Mouse (Mus musculus) retina, embryonic 14.5 days (tissue): Measurements from ENCODE around the gene Phf23.
"Not testable (repeated sequence)": the region's sequence is repeated elsewhere in the genome, so short reads cannot be mapped to it uniquely, and the experiment has no call there.

ENCODE experiments used
- DNase-seq: peaks from one replicate; pipeline ENCODE4 v3.0.0-alpha.2; 2015; ENCODE audit warnings: low spot score

Gene Phf23

GRCm38 (mm10) chr11:70000396-70000898, 4.9 kb downstream of the Phf23 start, which contains the start of gene Dvl2:
Gene Dvl2 (plus strand): TSS chr11:70000595.
- peak; percentile 92 for DNase-seq

DNA sequence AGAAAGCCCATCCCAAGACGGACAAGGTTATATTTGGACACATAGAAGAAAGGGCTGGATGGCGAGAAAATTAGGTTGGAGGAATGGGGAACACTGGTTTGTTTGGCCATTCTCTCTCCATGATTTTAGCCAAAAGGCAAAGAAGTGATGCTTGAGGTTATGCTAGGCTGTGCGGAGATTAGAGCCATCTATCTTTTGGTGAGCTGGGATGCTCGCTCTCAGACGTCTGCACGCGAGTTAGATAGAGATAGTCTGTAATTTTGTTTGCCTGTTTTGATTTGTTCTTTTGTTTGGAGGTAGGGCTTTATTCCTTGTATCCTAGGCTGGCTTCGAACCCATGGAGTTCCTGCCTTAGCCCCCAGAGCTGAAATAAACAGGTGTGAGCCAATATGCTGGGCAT, 5.6 kb downstream of the Phf23 start:
- no peak for DNase-seq

GRCm38 (mm10) chr11:70001865-70002264, 6.3 kb downstream of the Phf23 start:
- peak; percentile 69 for DNase-seq

- no peak for DNase-seq
Measured at GRCm38 (mm10) chr11:70002471-70002870, 6.9 kb downstream of the Phf23 start.

DNA sequence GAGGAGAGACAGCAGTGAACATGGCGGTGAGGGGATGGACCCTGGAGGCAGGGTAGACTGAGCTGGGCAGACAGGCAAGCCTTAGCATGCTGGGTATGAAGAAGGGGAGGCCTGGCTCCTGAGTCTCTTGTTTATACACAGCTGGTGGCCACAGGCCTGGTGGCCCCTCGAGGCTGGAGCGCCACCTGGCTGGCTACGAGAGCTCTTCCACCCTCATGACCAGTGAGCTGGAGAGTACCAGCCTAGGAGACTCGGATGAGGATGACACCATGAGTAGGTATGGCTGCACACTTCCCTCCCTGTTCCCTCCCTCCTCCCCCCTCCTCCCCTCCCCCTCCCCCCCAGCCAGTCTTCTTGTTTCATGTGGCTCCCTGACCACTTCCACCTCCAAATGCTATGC, 9.9 kb downstream of the Phf23 start:
- no peak for DNase-seq

DNA sequence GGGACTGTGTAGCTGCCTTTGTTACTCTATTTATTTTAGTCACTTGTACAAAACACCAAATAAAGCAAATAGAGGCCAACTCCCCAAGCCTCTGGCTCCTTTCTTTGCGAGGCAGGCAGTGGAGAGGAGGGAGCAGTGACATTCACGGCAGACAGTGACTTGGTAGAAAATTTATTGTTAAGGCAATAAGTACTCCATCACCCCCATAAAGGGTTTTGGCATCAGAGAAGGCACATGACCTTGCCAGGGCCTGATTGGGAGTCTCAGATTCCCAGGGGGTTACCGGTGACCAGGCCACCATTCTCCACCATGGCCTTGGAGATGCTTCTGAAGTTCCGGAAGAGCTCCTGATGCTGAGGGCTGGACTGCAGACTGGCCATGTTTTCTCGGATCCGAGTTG, 14.5 kb downstream of the Phf23 start:
- DNase-seq: no peak

DNA sequence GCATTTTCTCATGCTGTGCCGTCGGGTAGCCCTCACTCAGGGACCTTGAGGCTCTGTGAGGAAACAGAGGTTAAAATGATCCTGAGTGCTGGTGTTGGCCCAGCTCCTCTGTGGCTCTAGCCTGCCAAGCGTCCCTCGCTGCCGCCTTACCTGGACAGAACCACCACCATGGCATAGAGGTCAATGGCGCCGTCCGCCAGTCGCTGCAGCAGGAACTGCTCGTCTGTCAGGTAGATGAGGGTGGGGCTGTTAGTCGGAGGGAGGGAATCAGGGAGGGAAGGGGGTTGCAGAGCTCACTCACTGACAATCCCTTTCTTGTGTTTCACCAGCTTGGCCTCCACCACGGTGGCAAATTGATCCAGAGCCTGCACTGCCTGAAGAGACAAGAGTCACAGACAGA, 15.0 kb downstream of the Phf23 start:
- DNase-seq: no peak

- no peak for DNase-seq
Measured at GRCm38 (mm10) chr11:70010961-70011360, 15.4 kb downstream of the Phf23 start.

GRCm38 (mm10) chr11:70012931-70013330, 17.4 kb downstream of the Phf23 start:
- DNase-seq: no peak

DNA sequence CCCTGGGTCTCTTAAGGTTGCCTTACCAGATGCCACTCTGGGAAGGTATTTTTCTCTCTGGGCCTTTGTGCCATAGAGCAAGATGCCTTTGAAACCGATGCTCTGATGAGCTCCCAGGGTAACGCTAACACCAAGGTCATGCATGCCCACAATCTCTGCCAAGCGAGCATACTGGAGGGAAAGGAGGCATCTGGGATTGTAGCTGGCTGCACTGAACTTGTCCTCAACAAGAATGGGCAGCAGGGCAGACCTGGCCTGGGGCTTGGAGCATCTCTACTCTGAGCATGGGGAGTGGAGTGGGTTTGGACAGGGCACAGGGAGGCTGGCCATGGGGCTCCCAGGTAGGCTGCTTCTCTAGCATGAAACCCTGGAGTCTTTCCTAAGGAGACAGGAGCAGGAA, 17.8 kb downstream of the Phf23 start:
- no peak for DNase-seq

DNA sequence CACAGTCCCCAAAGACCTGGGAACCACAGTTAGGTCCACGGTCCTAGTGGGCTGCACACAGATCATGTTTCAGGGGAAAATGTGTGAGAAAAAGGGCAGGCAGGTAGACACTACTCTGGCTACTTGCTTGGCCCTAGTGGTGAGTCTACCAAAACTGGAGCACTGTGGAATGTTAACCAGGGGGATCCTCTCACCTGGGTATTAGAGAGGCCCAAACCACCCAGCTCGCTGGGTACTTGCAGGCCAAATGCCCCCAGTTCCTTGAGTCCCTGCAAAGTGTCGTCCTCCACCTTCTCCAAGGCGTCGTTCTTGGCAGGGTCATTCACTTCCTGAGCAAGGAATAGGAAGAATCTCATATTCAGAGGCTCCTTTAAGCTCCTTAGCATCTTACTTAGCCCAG, 18.5 kb downstream of the Phf23 start:
- no peak for DNase-seq

DNA sequence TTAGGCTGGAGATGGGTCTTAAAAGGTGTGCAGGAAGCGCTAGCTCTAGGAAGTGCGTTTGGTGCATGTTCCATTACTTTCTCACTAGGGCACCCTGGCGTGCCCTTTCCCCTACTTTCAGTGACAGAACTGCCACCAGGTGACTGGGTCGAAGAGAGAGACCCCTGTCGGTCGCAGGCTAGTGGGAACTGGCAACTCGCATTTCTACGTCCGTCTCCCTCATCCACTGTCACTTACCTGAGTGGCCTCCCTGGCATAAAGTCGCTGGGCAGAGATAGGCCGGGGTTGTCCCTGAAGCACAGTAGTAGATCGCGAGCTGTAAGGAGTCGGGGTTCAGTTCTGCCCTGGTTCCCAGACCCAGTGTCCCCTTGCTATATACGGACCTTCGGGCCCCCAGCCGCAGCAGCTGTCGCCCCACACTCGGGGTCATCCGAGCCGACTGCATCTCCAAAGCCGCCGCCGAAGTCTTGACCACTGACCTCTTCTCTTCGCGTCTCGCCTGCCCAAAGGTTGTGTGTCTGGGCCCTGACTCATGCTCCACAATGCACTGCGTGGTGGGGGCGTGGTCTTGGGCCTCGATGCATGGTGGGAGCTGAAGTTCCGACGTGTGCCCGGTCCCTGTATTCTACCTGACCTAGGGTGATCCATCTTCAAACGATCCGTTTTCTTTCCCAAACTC, 19.4 kb downstream of the Phf23 start, which contains the start of gene Acadvl:
Acadvl (minus strand) TSS at position 532 of the 679 bp plus-strand sequence.
- peak; percentile 86 for DNase-seq

DNA sequence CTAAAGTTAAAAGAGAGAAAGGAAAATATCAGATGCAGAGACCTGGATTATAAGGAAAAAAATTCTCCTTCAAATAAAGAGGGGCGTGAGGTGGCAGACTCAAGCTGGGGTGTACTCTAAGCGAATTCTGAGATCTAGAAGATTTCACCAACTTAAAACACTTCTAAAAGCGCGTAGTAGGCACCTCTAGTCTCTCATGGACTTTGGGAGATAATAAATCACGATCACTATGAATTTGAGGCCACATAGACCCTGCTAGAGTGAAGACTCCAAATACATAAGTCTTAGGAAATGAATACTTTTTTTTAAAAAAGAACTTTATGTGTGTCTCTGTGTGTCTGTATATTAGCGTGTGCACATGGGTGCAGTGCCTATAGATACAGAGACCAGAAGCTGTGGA, 20.1 kb downstream of the Phf23 start:
- DNase-seq: no peak

DNA sequence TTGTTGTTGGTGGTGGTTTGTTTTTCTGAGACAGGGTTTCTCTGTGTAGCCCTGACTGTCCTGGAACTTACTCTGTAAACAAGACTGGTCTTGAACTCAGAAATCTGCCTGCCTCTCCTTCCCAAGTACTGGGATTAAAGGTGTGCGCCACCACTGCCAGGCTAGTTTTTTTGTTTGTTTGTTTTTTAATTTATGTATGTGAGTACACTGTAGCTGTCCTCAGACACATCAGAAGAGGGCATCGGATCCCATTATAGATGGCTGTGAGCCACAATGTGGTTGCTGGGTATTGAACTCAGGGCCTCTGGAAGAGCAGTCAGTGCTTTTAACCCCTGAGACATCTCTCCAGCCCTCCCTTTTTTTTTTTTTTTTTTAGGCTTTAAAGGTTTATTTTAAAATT, 20.6 kb downstream of the Phf23 start:
- not testable (repeated sequence) for DNase-seq

DNA sequence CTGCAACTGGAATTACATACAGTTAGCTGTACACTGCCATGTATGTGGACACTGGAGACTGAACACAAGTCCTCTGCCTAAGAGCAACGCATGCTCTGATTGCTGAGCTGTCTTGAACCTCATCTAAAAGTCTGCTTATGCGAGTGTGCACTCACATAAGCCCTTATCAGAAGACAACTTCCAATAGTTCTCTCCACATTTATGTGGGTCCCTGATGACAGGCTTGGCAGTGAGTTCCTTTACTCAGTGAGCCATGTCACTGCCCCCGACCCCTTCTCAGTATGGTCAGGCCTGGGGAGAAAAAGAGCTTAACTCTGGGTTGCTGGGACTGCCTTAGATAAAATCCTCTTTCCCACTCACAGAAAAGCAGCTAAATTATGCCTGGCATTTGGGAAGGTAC, 21.1 kb downstream of the Phf23 start, which contains the start of gene Dlg4:
Dlg4 (plus strand) TSS at position 274 of the 400 bp plus-strand sequence.
- no peak for DNase-seq

GRCm38 (mm10) chr11:70017199-70017767, 21.7 kb downstream of the Phf23 start:
- no peak for DNase-seq

DNA sequence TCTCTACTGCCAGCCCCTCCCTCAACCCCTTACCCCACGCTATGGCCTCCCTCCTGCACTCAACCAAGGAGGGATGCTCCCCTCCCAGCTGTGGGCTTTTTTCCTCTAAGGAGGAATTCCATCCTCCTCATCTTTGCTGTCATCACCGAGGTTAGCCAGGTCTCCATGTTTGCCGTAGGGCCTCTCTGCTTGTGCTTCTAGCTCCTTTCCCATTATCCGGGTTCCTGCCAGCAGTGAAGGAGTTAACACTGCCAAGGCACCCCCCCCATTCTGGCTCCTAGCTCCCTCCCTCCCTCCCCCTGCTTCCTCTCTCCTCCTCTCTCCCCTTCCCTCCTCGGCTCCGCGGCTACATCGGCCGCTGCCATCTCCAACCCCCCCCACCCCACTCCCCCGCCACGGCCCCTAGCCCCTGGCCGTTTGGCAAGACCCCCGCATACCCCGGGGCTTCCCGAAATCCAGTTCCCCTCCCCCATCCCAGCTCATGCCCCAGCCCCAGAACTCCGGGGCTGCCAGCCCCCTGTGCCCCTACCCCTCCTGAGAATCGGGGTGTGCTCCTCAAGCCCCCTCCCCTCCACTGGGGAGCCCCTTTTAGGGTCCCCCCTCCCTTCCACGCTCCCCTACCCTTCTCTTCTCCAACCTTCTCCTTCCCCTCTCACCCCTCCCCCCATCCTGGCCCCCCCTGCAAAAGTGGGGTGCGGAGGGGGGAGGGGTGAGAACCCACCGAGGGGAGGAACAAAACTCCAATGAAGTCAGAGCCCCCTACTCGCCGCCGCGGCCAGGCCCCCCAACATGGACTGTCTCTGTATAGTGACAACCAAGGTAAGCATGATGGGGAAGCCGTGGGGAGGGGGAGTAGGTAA, 22.8 kb downstream of the Phf23 start:
- DNase-seq: peak; percentile 84

- no peak for DNase-seq
Measured at GRCm38 (mm10) chr11:70019495-70020021, 24.0 kb downstream of the Phf23 start.

GRCm38 (mm10) chr11:70020022-70020631, 24.6 kb downstream of the Phf23 start:
- DNase-seq: no peak

DNA sequence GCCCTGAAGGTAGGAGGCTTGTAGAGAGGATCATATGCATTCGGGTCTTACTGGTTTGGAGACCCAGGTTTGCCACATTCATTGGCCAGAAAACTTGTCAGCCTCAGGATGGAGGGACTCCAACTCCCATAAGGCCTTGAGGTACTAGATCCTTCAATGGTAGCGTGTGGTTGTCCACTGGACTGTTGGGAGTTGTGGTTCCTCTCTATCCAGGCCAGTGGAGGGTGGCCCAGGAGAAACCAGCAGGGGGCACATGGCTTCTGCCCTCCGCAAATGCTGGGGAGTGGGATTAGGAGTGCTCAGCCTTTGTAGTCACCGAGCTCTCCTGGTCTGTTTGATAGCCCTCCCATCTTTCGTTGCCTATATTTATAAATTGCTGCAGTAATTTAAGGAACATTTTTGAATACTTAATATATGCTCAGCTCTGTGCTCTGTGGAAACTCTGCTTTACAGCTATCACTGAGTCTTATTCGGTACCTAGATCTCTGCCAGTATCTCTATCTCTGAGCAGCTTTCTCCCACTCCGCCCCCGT, 25.2 kb downstream of the Phf23 start:
- DNase-seq: peak; percentile 92

DNA sequence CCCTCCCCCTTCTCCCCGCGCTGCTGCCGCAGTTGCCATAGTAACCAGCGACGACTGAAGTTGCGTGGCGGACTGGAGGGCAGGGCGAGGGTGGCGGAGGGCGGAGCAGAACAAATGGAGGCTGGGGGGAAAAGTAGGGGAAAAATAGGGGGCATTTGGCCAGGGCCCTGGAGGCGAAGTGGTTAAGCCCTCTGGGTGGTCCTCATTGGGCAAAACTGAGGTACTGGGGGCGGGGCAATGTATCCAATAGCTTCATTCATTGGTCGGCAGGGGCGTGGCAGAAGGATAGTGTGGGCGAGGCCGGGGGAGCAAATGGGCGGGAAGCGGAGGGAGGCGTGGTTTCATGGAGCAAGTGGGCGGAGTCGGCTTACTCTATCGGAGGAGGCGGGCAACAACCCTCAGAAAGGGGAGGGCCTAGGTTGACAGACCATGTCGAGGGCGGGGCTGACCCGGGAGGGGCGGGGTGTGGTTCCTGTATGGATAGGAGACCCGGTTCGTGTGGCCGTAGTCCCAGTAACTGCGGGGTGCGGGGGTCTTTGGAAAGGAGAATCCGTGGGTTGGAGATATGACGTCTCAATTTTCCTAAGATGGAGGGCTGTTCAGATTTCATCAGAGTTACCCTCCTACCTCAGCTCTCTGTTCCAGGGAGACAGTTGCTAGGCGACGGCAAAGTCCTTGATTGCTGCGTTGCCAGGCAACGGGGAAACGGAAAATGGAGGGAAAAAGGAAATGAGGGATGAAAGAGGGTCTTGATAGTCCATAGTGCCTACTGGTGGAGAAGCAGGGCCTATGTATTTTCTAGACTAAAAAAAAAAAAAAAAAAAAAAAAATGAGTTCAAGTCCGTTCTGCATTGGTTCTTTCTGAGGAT, 25.9 kb downstream of the Phf23 start:
- DNase-seq: peak; percentile 100
